Mouse (Mus musculus) kidney, adult 8-10 months (tissue): ENCODE measurements around the gene Ptprf.

ENCODE experiments used
- DNase-seq, 2 experiments: peaks; one replicate each; pipeline ENCODE4 v3.0.0; 2022

The Ptprf gene

GRCm38 (mm10) chr4:118256217-118256616, 35.0 kb downstream of the Ptprf start:
- DNase-seq = no peak

GRCm38 (mm10) chr4:118254953-118255352, 36.3 kb downstream of the Ptprf start:
- DNase-seq = no peak

GRCm38 (mm10) chr4:118247323-118247722, 43.9 kb downstream of the Ptprf start:
- DNase-seq = no peak

- DNase-seq = no peak
These were observed 45.4 kb downstream of the Ptprf start for GRCm38 (mm10) chr4:118245847-118246246.

- peak in 1 of 2 experiments; percentile 30 for DNase-seq
These were observed 47.4 kb downstream of the Ptprf start for GRCm38 (mm10) chr4:118243791-118244190.

GRCm38 (mm10) chr4:118243298-118243697, 47.9 kb downstream of the Ptprf start:
- no peak for DNase-seq

GRCm38 (mm10) chr4:118239960-118240689, 51.1 kb downstream of the Ptprf start:
- peak; percentile 84 to 91 for DNase-seq

- DNase-seq = peak in 1 of 2 experiments; percentile 29
These were observed 52.5 kb downstream of the Ptprf start for GRCm38 (mm10) chr4:118238666-118239065.

- peak in 1 of 2 experiments; percentile 31 for DNase-seq
These were observed 54.3 kb downstream of the Ptprf start for GRCm38 (mm10) chr4:118236871-118237270.

GRCm38 (mm10) chr4:118234711-118235388, 56.4 kb downstream of the Ptprf start:
- peak; percentile 80 to 87 for DNase-seq

- DNase-seq = no peak
These were observed 57.3 kb downstream of the Ptprf start for GRCm38 (mm10) chr4:118233886-118234285.

GRCm38 (mm10) chr4:118231861-118232260, 59.3 kb downstream of the Ptprf start:
- DNase-seq = no peak

- DNase-seq = no peak
These were observed 62.0 kb downstream of the Ptprf start for GRCm38 (mm10) chr4:118229035-118229770.

- no peak for DNase-seq
These were observed 63.8 kb downstream of the Ptprf start for GRCm38 (mm10) chr4:118227398-118227797.

GRCm38 (mm10) chr4:118221261-118221660, 69.9 kb downstream of the Ptprf start:
- DNase-seq = peak; percentile 52 to 69

- peak; percentile 54 to 56 for DNase-seq
These were observed 70.4 kb downstream of the Ptprf start for GRCm38 (mm10) chr4:118220756-118221155.

- no peak for DNase-seq
These were observed 71.7 kb downstream of the Ptprf start for GRCm38 (mm10) chr4:118219487-118219886.

GRCm38 (mm10) chr4:118218521-118218920, 72.7 kb downstream of the Ptprf start:
- peak; percentile 75 to 81 for DNase-seq

GRCm38 (mm10) chr4:118216726-118217595, 74.2 kb downstream of the Ptprf start:
- peak; percentile 70 to 78 for DNase-seq

GRCm38 (mm10) chr4:118214891-118215290, 76.3 kb downstream of the Ptprf start:
- peak; percentile 48 to 72 for DNase-seq

- DNase-seq = no peak
These were observed 84.1 kb downstream of the Ptprf start for GRCm38 (mm10) chr4:118206918-118207640.

GRCm38 (mm10) chr4:118205906-118206305, 85.3 kb downstream of the Ptprf start:
- DNase-seq = no peak
